In genomic region chr2:101062939-101063338, GRCm38 (mm10) we compare ENCODE assay signal across 22 mouse cellular contexts.
DNase-seq lines count a peak whose midpoint lies in the region; ATAC-seq lines count a peak whose summit lies in the region.
"Had no signal": no experiment of that assay in that cellular context is flagged by ENCODE, and none has a peak within 500 bp of the region (broad histone marks: within the 10 kb centered on the region; RNA-seq: fewer than 3 reads in every experiment).

No protein-coding gene starts in this region.

- DNase-seq in kidney, postnatal 4 days: no peak
- DNase-seq in neural tube, embryonic 10.5 days (ENCODE audit: extremely low spot score, low spot score): peak; percentile 20
- DNase-seq in embryo, embryonic 11 days: peak; percentile 5
- peak; percentile 18 for DNase-seq in mesoderm, embryonic 11.5 days (ENCODE audit: low read depth, low spot score)
- no peak for DNase-seq in gastrocnemius, adult 8-10 months (ENCODE audit: low spot score in 2 of 2)
- DNase-seq: adrenal gland, adult 2 months; adrenal gland, postnatal 25 days; cerebellum, adult 18-20 months; cerebellum, adult 9-11 months; cerebellum, postnatal 36 days; forebrain, postnatal 0 days; gastrocnemius, adult 2 months; gastrocnemius, postnatal 36 days; heart, adult 11 months; heart, postnatal 36 days had no signal

- H3K9ac ChIP-seq in kidney, embryonic 15.5 days: no peak overlapping the region
- H3K9ac ChIP-seq in neural tube, embryonic 15.5 days (replicated peaks): no peak overlapping the region
- H3K9ac ChIP-seq: forebrain, embryonic 13.5 days; forebrain, postnatal 0 days; heart, embryonic 12.5 days; hindbrain, embryonic 12.5 days had no signal

- no peak overlapping the region for H3K27ac ChIP-seq in kidney, embryonic 15.5 days
- H3K27ac ChIP-seq in neural tube, embryonic 15.5 days (replicated peaks): no peak overlapping the region
- H3K27ac ChIP-seq: forebrain, embryonic 13.5 days; gastrocnemius, adult 2 months; hindbrain, embryonic 12.5 days had no signal

- peak; percentile 60 for ATAC-seq in kidney, embryonic 15.5 days (replicated peaks; ENCODE audit: low FRiP score)
- ATAC-seq in neural tube, embryonic 15.5 days (ENCODE audit: low FRiP score): no peak
- ATAC-seq: forebrain, embryonic 13.5 days; forebrain, postnatal 0 days; hindbrain, embryonic 16.5 days; inflammation-experienced regulatory T-cells, adult 6 months had no signal

- H3K27me3 ChIP-seq in kidney, embryonic 15.5 days: no peaks in the 10 kb centered on the region
- no peaks in the 10 kb centered on the region for H3K27me3 ChIP-seq in neural tube, embryonic 15.5 days (replicated peaks)
- H3K27me3 ChIP-seq: forebrain, embryonic 13.5 days; heart, embryonic 12.5 days; hindbrain, embryonic 12.5 days had no signal

- no peak overlapping the region for H3K4me3 ChIP-seq in kidney, embryonic 15.5 days (replicated peaks)
- no peak overlapping the region for H3K4me3 ChIP-seq in neural tube, embryonic 15.5 days (replicated peaks)
- H3K4me3 ChIP-seq: forebrain, embryonic 13.5 days; gastrocnemius, adult 2 months; heart, embryonic 12.5 days; hindbrain, embryonic 12.5 days had no signal

- H3K4me1 ChIP-seq in kidney, embryonic 15.5 days: 0 out of 2 replicates have a peak, but pooled peaks cover 3% of the 10 kb centered on the region
- no peaks in the 10 kb centered on the region for H3K4me1 ChIP-seq in neural tube, embryonic 15.5 days
- H3K4me1 ChIP-seq: forebrain, embryonic 13.5 days; heart, embryonic 12.5 days; hindbrain, embryonic 12.5 days had no signal

- H3K4me2 ChIP-seq in kidney, embryonic 15.5 days: no peak overlapping the region
- H3K4me2 ChIP-seq in neural tube, embryonic 15.5 days: no peak overlapping the region
- H3K4me2 ChIP-seq: forebrain, embryonic 13.5 days; heart, embryonic 12.5 days; hindbrain, embryonic 12.5 days had no signal

- no peaks in the 10 kb centered on the region for H3K9me3 ChIP-seq in kidney, embryonic 15.5 days (replicated peaks)
- H3K9me3 ChIP-seq in neural tube, embryonic 15.5 days (replicated peaks): no peaks in the 10 kb centered on the region
- H3K9me3 ChIP-seq: forebrain, embryonic 13.5 days; heart, embryonic 12.5 days; hindbrain, embryonic 12.5 days had no signal

- H3K36me3 ChIP-seq in kidney, embryonic 15.5 days: no peaks in the 10 kb centered on the region
- H3K36me3 ChIP-seq in neural tube, embryonic 15.5 days: no peaks in the 10 kb centered on the region
- H3K36me3 ChIP-seq: heart, embryonic 12.5 days; hindbrain, embryonic 12.5 days had no signal

- WGBS in kidney, embryonic 15.5 days: 38% methylated on average over 4 of the region's 4 CpGs
- 84% methylated on average over 4 of the region's 4 CpGs for WGBS in neural tube, embryonic 15.5 days

Comparison
In these comparisons a context has a peak if more than half of its experiments do, and no peak if none do; other contexts are left out.
1. DNase-seq: peak in neural tube, embryonic 10.5 days (single experiment), embryo, embryonic 11 days (single experiment) and mesoderm, embryonic 11.5 days (single experiment); none in kidney, postnatal 4 days (0 of 2) and gastrocnemius, adult 8-10 months (0 of 2).